Mouse (Mus musculus): ENCODE measurements around the gene Tmeff2.
"Not testable (repeated sequence)": the region's sequence is repeated elsewhere in the genome, so short reads cannot be mapped to it uniquely, and the experiment has no call there.

DNA sequence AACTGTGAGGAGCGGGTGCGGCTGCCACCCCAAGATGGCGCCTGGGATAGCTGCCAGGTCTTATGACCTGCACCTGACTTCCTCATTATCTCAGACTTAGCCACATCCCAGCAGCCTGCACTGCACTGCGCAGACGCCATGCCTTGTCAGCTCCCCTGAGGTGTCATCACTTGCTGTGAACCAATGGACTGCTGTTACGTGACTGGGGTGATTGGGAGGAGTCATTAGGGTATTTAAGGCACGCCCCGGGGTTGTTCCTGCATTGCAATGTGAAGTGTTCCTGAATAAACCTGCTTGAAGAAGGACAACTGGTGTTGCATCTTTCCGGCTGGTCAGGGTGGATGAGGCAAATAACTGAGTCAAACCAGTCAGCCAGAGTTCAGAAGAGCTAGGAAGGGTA, at the start of gene Tmeff2:
- not testable (repeated sequence) for TF ChIP-seq POLR2A (IDR thresholded peaks at IDR 0.05; ENCODE audit: control insufficient read depth, extremely low read depth, insufficient read depth, low read length, poor library complexity); CTCF (IDR thresholded peaks at IDR 0.05; ENCODE audit: borderline replicate concordance, control insufficient read depth, extremely low read depth, insufficient read depth, low read length, poor library complexity)
